Mouse (Mus musculus) B cell, adult 2 months (primary cell): Measurements from ENCODE around the gene Abcb9.
A peak's percentile ranks its signal among the peaks of the same experiment; 100 is the strongest.

Experiments
- DNase-seq, 2 experiments: peaks; one replicate each; pipeline ENCODE4 v3.0.0; 2022

The Abcb9 gene

DNA sequence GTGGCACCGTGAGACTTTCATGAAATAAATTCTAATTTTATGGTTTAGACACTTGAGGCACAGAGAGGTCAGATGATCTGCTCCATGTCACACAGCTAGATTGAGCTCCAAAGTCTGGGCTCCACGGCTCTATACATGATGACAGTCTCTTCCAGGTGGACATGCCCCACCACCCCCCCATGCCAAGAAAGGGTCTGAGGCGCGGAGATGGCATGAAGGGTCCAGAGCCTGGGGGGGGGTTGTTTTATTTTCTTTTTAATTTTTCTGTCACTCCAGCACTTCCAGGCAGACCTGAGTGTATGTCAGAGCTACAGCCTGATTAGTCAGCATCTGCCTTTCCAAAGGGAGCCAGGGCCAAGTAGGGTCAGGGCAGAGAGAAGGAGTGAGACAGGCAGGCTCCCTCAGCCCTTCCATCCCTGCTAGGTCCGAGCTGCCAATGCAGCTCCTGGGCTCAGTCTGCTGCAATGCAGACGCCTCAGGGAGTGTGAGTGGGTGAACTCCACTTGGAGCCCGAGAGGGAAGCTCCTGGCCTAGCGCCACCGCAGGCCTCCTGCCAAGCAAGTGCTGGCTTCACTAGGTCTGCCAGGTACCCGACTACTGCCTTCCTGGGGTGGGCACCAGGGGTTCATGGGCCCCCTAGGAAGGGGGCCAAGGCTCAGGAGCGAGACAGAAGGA, 2.3 kb downstream of the Abcb9 start:
- no peak for DNase-seq

DNA sequence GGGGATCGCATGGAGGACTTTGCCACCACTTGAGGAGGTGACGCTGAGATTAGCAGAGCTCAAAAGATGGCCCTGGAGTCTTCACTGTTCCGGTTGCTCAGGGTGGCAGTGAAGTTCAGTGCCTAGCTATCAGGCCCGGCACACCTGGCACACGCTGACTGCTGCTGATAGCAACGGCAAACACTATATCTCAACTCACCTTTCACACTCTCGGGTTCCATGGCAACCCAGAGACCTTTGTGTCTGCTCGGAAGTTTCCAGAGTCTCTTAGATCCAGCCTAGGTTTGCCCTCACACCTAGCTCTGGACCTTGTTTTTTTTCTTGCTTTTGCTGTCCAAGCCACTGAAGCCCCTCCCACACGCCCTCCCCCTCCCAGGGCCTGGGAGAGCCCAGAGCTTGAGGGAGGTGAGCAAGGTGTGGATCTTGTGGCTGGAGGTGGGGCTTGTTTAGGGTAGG, 3.6 kb downstream of the Abcb9 start:
- no peak for DNase-seq

DNA sequence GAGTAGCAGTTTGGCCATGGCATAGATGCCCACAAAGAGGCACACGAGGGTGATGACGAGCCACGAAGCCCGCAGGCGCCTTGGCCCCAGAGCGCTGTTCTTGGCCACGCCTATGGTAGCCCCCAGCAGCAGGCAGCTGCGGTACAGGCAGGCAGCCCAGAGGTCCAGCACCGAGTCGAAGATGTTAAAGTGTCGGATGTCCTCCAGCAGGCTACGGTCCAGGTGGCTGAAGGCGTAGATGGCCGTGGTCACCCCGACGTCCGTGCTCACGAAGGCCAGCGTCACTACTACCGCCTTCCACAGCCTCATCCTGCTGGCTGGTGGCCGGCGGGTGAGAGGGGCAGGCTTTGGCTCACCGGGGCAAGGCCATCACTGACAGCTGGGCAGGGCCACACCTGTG, 5.7 kb downstream of the Abcb9 start:
- no peak for DNase-seq

DNA sequence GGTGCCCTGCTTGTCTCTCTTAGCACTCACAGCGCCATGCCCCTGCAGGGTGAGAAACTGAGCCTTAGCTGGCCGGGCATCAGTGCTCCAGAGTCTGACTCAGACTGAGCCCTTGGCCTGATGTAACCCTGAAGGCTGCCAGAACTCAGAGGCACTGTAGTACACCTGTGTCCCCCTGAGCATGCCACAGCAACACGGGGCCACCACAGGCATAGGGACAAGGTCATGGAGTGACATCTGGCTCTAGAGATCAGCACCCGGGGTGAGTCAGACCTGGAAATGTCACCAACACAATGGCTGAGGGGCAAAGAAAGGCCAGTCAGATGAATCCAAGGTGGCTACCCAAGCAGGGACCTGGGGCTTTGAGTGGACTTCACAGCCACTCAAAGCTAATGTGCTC, 8.7 kb downstream of the Abcb9 start:
- DNase-seq: no peak

DNA sequence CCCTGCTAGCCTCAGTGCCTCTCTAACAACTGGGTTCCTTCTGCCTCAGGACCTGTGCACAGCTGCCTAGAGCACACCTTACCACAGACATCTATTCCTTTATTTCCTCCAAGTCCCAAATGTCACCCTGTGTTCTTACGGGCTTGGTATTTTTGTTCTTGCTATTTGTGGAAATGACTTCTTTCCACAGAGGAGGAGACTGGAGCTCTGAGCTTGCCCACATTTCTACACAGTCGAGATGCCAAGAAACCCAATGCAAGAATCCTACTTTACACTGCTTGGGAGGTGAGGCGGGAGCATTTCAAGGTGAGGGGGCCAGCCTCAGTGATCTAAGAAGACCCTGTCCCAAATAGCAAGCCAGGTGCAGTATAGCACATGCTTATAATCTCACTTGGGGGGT, 10.1 kb downstream of the Abcb9 start:
- no peak for DNase-seq

DNA sequence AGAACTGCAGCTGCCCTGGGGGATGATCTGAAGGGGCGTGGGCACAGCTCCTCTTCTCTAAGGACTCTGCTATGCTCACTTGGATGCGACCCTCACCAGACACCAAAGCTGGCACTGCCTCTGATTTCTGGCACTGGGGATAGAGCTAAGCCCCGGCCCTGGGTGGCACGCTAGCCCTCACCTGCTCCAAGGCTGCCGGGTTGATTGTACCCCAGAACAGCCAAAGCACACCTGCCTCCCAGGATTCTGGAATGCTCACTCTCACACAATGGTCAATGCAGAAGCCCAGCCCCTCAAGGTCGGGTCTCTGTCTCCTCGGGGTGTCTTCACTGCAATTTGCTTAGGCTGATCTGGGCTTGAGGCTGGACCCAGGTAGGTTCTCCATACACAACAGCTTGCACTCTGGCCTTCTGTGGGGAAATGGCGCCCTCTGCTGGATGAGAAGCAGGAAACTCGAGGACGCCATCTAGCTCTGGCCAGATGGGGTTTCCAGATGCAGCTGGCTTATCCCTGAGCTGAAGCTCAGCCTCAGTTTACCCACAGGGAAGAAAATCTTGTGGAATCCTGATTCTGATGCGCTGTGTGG, 10.9 kb downstream of the Abcb9 start:
- DNase-seq: peak; percentile 92 to 93

DNA sequence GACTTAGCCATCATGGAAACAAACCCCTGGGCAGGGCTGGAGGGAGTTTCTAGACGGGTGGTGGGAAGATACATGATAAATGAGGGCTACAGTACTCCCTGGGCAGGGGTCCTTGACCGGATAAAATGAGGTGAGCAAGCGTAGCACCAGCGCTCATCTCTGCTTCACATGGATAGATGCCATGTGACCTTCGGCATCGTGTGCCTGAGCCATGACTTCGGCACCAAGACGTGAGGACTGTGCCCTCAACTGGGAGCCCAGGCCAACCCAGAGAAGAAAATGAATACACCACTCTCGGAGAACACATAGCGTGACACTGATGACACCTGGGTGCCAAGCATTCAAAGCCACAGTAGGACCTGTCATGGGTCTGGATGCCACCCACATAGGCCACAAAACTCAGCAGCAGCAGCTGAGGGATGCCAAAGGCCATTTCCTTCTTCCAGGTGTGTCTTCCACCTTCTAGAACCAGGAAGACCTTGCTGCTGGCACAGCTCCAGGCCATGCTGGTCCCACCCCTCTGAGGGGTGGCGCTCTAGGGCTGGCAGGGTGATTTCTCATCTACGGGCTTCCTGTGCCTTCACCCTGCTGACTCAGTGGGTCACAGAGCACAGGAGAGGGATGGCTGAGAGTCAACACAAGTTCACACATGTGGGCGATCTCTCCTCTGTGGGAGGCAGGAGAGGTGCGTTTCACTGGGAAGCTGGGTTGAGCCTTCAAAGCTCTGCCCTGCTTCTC, 11.6 kb downstream of the Abcb9 start:
- DNase-seq: no peak

DNA sequence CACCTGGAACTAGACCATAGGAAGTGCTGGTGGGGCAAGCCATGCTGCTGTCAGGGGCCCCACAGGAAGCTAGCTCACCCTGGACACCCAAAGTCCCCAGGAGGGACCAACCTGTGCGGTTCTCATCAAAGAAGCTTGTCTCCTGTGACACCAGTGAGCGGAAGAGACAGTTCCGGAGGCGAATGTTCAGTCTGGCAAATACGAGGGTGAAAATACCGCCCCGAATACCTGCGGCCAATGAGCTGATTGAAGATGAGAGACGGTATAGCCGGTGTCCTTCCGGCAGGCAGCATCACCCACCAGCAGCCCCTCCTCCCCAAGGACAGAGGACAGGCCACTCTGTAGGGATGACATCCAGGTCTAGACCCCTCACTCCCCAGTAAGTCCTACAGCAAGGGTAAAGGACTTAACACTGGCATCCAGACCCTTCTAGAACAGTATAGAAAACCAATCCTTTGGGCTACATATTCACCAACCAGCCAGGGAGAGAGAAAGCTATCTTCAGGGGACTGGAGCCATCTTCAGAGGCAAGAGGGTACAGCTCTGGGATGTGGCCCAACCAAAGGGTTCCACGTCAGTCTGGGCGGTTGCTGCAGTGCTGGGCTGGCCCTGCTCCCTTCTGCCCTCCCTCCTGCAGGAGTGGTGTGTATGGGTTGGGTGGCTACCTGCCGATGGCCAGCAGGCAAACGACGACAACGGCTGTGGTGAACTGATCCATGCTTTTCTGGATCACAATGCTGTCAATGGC, 12.5 kb downstream of the Abcb9 start:
- no peak for DNase-seq

DNA sequence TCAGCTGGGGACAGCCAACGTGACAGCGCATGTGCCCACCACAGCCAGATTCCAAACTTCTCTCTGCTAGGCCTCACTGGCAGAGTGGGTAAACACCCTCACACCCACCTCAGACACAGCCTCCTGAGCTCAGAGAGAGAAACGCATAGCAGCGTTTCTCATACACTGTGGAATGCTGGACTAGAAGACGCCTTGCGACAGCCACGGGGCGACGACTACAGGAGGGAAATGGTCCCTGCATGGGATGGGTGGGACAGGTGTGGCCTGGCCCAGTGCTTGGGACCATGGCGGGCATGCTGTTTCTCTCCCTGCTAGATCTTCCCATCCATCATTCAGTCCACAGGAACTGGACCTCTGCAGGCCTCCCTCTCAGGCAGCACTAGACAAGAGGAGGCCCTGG, 13.2 kb downstream of the Abcb9 start:
- no peak for DNase-seq

DNA sequence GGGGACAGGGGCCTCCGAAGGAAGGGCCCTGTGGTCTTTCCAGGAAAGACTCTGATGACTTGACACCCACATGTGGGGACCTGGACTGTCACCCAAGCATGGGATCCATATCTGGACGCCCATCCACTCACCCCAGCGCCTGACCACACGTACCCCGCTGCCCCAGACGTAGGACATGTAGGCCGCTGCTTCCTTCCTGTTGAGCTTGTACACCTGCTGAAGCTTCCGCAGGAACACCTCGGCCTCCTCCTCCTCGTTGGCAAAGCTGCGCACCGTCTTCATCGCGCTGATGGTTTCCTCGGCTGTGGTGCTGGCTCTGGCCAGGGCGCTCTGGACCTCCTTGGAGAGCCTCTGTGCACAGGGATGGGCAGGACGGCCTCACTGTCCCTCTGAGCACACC, 15.7 kb downstream of the Abcb9 start:
- no peak for DNase-seq

DNA sequence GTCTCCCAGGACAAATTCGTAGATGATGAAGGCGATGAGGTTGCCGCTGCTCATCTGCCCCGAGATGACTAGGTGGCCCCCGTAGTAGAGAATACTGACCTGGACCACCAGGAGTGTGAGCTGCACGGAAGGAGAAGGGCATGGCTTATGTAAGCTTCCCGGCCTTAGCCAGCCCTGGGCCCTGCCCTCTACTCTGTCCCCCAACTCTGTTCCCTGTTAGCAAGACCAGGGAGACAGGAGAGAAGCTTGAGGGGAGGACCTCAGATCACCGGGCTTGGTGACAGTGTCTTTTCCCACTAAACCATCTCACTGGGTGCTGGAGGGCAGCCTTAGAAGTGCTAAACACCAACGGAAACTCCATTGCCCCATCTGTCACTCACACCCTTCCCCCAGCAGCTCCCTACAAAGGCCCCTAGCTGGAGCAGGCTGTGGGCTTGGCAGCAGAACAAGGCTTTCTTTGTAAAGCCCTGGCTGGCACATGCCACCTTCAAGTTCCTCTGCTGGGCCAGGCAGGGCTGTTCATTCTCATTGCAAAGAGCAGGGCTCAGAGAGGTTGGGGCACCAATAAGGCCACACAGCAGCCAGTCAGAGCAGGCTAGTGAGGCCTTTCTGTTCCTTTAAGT, 16.7 kb downstream of the Abcb9 start:
- no peak for DNase-seq

DNA sequence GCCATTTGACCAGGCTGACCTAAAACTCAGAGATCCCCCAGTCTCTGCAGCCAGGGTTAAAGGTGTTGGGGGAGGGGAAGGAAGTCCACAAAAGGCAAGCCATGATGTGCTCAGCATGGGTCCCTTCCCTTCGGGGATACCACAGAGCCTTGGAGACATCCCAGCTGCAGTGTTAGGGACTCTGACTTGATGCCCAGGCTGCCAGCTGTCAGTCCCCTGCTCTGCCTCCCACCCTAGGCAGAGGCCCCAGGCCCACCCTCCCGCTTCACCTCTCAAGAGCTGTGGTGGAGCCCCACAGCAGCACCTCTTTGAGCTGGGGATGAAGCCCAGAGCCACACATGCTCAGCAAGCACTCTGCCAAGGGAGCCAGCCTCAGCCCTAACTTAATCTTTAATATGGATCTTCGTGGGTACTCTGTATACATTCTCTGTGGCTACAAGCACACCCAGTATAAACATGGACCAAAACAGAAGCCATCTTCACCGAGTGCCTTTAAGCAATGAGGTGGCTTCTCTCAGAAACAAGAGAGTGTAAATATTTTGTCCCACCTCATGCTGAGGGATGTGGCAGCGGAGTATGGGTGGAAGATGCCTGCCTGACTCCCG, 17.6 kb downstream of the Abcb9 start:
- DNase-seq: no peak

DNA sequence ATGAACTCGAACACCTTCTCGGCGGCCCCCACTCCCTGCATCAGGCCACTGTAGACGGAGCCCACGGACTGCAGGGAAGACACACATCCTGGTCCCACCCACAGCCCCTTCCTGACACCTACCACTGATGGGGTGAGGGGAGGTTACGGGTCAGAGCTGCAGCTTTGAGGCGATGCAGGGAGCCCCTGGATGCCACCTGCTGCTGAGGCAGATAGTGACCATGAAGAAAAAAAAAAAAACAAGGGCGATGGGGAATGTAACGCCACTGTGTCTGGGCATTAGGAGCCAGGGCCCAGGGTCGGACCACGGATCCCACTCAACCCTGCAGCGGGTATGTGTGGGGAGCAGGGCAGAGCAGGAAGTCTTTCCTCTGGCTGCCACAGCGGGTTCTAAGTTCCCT, 18.4 kb downstream of the Abcb9 start:
- DNase-seq: no peak

DNA sequence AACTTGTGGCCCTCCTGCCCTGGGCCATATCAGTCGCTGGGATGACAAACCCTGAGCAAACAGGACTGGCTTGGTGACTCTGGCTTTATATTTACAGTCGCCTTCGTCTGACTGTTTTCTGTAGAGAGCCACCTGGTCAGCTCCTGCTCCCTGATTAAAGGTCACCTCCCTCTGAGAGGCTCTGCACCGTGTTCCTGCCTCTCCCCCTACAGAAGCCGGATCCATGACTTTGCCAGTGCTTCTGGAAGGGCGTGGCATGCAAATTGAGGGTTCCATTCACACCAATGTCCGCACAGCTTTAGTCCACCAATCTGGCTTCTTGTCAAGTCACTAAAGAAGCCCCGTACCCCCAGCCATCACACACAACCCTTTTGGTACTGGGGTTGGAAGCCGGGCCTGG, 19.0 kb downstream of the Abcb9 start:
- no peak for DNase-seq

DNA sequence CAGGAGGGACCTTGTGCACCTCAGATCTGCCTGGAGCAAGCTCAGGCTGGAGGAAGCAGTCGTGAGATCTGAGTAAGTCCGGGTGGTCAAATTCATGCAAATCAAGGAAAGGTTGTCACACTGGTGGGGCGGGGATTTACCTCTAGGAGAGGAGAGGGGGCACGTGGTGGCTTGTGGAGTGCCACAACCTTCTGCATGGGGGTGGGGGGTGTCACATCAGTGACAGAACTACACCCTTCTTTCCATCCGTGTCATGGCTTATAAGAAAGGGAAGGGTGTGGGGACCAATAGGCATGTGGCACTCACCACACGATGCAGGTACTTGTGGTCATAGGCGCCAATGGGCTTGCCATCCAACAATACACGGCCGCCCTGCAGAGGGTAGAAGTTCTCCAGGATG, 19.9 kb downstream of the Abcb9 start:
- peak in 1 of 2 experiments; percentile 16 for DNase-seq

DNA sequence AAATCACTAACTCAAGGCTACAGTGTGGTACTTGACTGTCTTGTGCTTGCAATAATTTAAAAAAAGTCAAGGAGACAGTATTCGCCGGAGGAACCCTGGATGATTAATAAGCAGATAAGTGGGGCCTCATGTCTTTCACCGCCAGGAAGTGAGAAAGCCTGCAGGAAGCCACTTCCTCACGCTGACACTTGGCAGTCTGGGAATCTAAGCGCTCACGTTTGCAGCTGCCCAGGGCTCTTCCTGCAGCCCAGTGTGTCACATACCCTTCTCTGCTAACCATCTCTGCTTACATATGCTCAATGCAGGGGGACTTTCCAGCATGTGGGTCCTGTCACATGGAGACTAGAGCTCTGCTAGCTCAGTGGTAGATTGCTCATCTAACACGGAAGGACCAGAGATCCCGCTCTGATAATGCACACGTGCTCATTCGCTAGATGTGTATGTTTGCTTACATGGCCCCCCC, 20.7 kb downstream of the Abcb9 start:
- DNase-seq: peak; percentile 20 to 38

DNA sequence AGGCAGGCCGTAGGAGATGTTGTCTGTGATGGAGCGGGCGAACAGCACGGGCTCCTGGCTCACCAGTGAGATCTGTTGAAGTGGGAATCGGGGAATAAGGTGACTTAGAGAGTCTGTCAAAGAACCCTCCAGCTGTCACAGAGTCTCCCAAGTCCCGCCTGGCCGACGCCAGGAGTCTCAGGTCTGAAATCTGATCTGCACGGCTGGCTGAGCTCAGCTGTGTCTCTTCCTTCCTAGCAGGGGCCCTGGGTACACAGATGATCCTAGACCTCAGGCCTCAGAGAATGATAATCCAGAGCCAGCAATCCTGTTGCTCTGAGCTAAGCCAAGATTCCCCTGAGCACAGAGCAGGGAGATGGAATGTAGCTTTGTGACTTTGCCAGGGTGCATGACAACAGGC, 21.9 kb downstream of the Abcb9 start:
- no peak for DNase-seq

DNA sequence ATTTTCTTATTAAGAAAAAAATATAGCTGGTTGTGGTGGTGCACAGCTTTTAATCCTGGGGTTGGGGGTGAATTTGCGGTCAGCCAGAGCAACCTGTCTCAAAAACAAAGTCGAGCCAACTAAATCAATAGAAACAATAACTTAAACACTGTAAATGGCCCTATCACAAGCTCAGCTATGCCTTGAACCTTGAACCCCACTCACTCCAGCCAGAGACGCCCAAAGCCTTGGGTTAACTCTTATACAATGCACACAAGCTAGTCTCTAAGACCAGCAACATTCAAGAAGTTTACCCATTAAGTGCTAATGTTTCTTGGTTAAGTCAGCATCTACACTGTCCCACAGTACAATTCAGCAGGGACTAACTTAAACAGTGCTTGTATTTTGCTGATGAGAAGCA, 25.9 kb downstream of the Abcb9 start:
- DNase-seq: no peak

DNA sequence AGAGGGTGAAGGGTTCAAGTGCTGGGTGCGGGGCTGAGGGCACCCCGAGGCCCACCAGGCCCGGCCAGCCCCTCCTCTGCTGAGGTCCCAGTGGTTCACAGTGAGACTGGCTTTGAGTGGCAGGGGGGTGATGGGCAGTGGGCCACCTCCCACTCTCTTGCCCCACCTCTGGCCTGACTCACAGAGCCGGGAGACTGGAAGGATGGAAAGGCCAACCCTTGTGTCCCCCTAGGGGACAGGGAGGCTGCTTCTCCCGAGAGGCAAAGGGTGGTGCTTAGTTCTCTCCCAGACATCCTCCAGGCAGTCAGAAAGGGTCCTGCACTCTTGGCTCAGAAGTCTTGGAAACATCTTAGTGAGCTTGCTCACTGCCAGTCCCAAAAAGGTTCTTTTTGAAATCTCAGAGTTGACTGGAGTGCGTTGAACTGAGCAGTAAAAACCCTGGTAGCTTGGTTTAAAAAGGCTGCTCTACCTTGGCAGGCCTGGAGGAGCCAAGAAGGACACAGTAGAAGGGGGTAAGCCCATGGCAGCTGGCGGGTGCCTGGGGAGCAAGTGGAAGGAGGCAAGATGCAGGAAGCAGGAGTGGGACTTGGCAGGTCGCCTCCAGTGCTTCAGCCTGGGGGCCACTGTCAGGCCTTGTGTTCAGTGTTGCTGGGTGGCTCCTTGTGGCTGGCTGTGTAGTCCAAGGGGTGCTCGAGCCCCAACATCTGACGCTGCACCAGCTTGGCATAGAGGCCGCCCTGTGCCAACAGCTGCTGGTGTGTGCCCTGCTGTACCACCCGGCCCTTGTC, 33.4 kb downstream of the Abcb9 start:
- DNase-seq: no peak

DNA sequence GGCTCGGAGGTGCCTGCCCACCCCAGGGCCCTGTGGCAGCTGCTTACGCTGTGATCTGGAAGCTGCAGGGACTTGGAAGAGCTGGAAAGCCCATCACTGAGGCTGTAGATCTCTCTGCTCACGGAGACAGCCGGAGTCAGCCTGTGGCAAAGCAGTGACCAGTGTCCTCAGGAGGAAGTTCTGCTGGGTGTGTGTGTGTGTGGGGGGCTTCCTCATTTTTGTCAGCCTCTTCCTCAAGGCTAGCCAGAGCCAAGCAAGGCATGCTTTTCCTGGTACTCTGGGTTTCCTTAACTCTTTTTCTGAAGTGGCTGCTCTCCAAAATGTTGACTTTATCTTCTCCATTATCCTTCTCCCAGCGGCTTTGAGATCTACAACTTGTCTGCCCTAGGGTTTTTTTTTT, 35.9 kb downstream of the Abcb9 start:
- peak in 1 of 2 experiments; percentile 21 for DNase-seq

DNA sequence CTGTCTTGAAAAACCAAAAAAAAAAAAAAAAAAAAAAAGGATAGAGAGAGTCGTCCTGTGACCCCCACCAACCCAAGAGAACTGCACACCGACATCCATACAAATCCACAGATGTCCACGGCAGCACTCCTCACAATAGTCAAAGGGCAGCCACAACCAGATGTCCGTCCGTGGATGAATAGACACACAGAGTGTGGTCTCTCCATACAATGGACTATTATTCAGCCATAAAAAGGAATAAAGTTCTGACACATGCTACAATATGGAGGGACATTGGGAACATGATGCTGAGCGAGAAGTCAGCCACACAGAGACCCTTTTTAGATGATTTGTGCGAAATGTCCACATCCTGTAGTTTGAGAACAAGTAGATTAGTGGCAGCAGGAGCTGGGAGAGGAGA, 36.8 kb downstream of the Abcb9 start:
- DNase-seq: no peak

DNA sequence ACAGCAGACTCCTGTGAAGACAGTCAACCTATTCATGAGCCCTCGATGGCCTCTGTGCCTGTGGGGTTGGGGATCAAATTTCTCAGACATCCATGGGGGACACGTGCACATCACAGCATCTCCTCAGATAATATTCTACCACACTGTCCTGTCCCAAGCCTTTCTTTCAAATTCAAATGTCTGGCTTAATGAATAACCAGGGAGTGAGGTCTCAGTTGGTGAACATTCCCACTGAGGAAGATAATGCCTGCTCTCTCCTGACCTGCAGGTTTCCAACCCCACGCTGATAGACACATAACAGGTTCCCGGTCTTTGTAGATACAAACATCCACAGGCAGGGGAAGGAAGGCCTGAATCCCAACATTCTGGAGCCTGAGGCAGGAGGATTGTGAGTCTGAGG, 38.6 kb downstream of the Abcb9 start:
- DNase-seq: no peak
